In the genomic region with DNA sequence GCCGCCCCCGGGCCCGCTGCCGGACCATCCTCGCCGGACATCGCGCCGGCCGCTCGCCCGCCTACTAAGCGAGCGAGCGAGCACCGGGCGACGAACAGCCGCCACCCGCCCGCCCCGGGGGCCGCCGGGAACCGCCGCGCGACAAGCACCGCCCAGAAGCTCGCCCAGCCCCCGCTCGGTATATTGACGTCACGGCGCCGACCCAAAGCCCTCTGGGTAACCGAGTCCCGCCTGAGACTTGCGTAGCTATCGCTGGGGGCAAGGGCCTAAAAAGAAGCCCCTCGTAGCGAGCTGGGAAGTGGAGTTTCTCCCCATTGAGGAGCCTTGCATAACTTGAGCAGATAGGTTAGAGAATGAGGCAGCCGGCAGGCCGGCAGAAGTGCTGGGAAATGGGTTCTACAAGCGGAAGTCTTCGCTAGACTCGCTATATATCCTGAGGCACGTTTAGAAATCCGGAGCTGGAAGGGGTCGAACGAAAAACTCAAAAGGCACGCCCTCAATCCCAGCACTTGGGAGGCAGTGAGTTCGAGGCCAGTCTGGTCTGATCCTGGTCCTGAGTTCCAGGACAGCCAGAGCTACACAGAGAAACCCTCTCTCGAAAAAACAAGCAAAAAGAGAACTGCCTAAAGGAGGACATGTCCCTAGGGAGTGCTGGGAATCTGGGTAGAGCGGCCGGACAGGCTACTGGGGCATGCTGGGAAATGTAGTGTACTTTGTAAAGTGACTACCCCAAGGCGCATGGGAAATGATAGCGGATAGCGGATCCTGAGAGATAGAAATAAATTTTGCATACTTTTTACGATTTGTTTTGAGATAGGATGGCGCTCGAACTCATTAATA, we compare ENCODE assay signal across 8 mouse cellular contexts. TPM values are rescaled to one million over a fixed set of nuclear protein-coding genes. Genes with fewer than 3 reads are reported as not detected.
A peak's percentile ranks its signal among the peaks of the same experiment; 100 is the strongest.
DNase-seq lines count a peak whose midpoint lies in the region; ATAC-seq lines count a peak whose summit lies in the region.

A gene (minus strand): TSS at position 123 of the 840 bp plus-strand sequence.

- peaks cover 8% of the 10 kb centered on the region; the same call in 1 of the 2 replicates for H3K36me3 ChIP-seq in hindbrain, embryonic 12.5 days

- WGBS in hindbrain, embryonic 12.5 days: under 1% methylated on average over 58 of the region's 62 CpGs

- peak; percentile 93 for DNase-seq in Muller cell, postnatal 12 days (ENCODE audit: inconsistent ontology term)
- peak; percentile 96 for DNase-seq in cerebellum, adult 9-11 months
- peak; percentile 90 to 96 for DNase-seq in frontal cortex, postnatal 10 days (ENCODE audit: low spot score in 2 of 2)
- DNase-seq in layer of hippocampus, postnatal 14 days (ENCODE audit: low spot score in 2 of 2): peak; percentile 96
- peak; percentile 97 for DNase-seq in lung, postnatal 14 days
- DNase-seq in retina, adult 2 months (ENCODE audit: low read depth, low spot score): peak; percentile 83
- DNase-seq in thymus, postnatal 36 days: peak; percentile 94

- peak within 1 kb of the TSS; percentile 97 for H3K4me3 ChIP-seq in hindbrain, embryonic 12.5 days

- H3K27ac ChIP-seq in hindbrain, embryonic 12.5 days: peak within 1 kb of the TSS; percentile 88

- no peaks in the 10 kb centered on the region for H3K9me3 ChIP-seq in hindbrain, embryonic 12.5 days (replicated peaks)

- H3K9ac ChIP-seq in hindbrain, embryonic 12.5 days: peak within 1 kb of the TSS; percentile 97

- peaks cover 38% of the 10 kb centered on the region for H3K4me1 ChIP-seq in hindbrain, embryonic 12.5 days

- H3K27me3 ChIP-seq in hindbrain, embryonic 12.5 days: no peaks in the 10 kb centered on the region

- peak within 1 kb of the TSS; percentile 89 for H3K4me2 ChIP-seq in hindbrain, embryonic 12.5 days (replicated peaks)

- ATAC-seq in hindbrain, embryonic 12.5 days (ENCODE audit: low FRiP score): peak; percentile 92

RNA-seq across cellular contexts. Expression of the gene that starts here (rescaled TPM):
- polyA plus RNA-seq in hindbrain, embryonic 12.5 days (2016; fragmentation: Nextera tagmentation; extraction: Ambion mirVana): 65.8 and 72.0 TPM in 2 replicates
- 100 to 1,000 TPM; 125 to 127 TPM for total RNA-seq in layer of hippocampus, postnatal 14 days (2021)

Comparison
In these comparisons a context has a peak if more than half of its experiments do, and no peak if none do; other contexts are left out.
1. Peak in every context shown above with its lines: DNase-seq, ATAC-seq, H3K4me3 ChIP-seq and H3K27ac ChIP-seq.